Mouse (Mus musculus) kidney, embryonic 15.5 days (tissue): ENCODE results near the gene Hsf4. TPM values are rescaled to one million over a fixed set of nuclear protein-coding genes. Genes with fewer than 3 reads are reported as not detected.

Source experiments
- ATAC-seq: fragments of 200-750 bp; cut with Nextera tagmentation; replicated peaks from 2 replicates; pipeline ENCODE4 v1.8.0; 2017; ENCODE audit warnings: moderate TSS enrichment; ENCODE audit not compliant: low FRiP score
- H3K27ac ChIP-seq: fragments of 300-500 bp; sonication (generic); 2 replicates; pipeline ENCODE4 v1.5.1; 2015; ENCODE audit warnings: mild to moderate bottlenecking, inconsistent platforms
- H3K27me3 ChIP-seq: fragments of 300-500 bp; sonication (generic); 2 replicates; pipeline ENCODE4 v1.6.1; 2015; ENCODE audit warnings: inconsistent platforms
- H3K36me3 ChIP-seq: fragments of 300-500 bp; sonication (generic); 2 replicates; pipeline ENCODE4 v1.6.1; 2015; ENCODE audit warnings: inconsistent platforms
- H3K4me1 ChIP-seq: fragments of 300-500 bp; sonication (generic); 2 replicates; pipeline ENCODE4 v1.6.1; 2015; ENCODE audit warnings: inconsistent platforms
- H3K4me2 ChIP-seq: fragments of 300-500 bp; sonication (generic); 2 replicates; pipeline ENCODE4 v1.6.1; 2015; ENCODE audit warnings: moderate library complexity, mild to moderate bottlenecking, inconsistent platforms
- H3K4me3 ChIP-seq: fragments of 300-500 bp; sonication (generic); replicated peaks from 2 replicates; pipeline ENCODE4 v1.5.1; 2015; ENCODE audit warnings: mild to moderate bottlenecking, inconsistent platforms
- H3K9ac ChIP-seq: fragments of 300-500 bp; sonication (generic); 2 replicates; pipeline ENCODE4 v1.6.1; 2015; ENCODE audit warnings: mild to moderate bottlenecking, inconsistent platforms
- H3K9me3 ChIP-seq: fragments of 300-500 bp; sonication (generic); replicated peaks from 2 replicates; pipeline ENCODE4 v1.6.1; 2016; ENCODE audit warnings: inconsistent platforms
- WGBS: fragments of 180-500 bp; shearing (Covaris S2); methylation state at CpG from one replicate; pipeline ENCODE4 v1.1.7; 2015; ENCODE audit warnings: mixed read lengths; 5-methylcytosine and 5-hydroxymethylcytosine counted together
- microRNA counts: library from miRNA; unstranded; fragments of <30 nt; microRNA quantifications from one replicate; lab custom pipeline; 2016
- microRNA-seq: library from miRNA; unstranded; fragments of <30 nt; microRNA quantifications from one replicate; pipeline ENCODE4, GENCODE M21; 2016
- polyA plus RNA-seq: library from polyadenylated mRNA; unstranded; fragments of >200 nt; fragmentation: Nextera tagmentation; extraction: Ambion mirVana; gene quantifications from 2 replicates; pipeline ENCODE4 v1.2.1, GENCODE M21; 2015

Gene Hsf4
- polyA plus RNA-seq, 1 experiment from 2014 or later: 0.12 TPM

- ATAC-seq: no peak
- H3K27ac ChIP-seq: no peak overlapping the region
- no peak overlapping the region for H3K4me2 ChIP-seq
- H3K4me1 ChIP-seq: no peaks in the 10 kb centered on the region
- no peak overlapping the region for H3K9ac ChIP-seq
- H3K27me3 ChIP-seq: no peaks in the 10 kb centered on the region
- H3K36me3 ChIP-seq: peaks cover 92% of the 10 kb centered on the region
- H3K9me3 ChIP-seq: no peaks in the 10 kb centered on the region
- no peak overlapping the region for H3K4me3 ChIP-seq
- 82% methylated on average over 9 of the region's 9 CpGs for WGBS
Observed at GRCm38 (mm10) chr8:105313622-105314402, 44.2 kb downstream of the Hsf4 start.

- Histone ChIP-seq H3K9ac (no peak overlapping the region), H3K36me3 (peaks cover 93% of the 10 kb centered on the region), H3K4me3 (no peak overlapping the region), H3K27me3 (no peaks in the 10 kb centered on the region), H3K9me3 (no peaks in the 10 kb centered on the region), H3K4me2 (no peak overlapping the region), H3K4me1 (no peaks in the 10 kb centered on the region), H3K27ac (no peak overlapping the region)
- ATAC-seq: no peak
- WGBS: 89% methylated on average over 18 of the region's 18 CpGs
Observed at GRCm38 (mm10) chr8:105315073-105315769, 45.6 kb downstream of the Hsf4 start.

- no peaks in the 10 kb centered on the region for H3K27me3 ChIP-seq
- WGBS: 89% methylated on average over 4 of the region's 4 CpGs
- H3K4me3 ChIP-seq: no peak overlapping the region
- no peak for ATAC-seq
- no peak overlapping the region for H3K4me2 ChIP-seq
- H3K9ac ChIP-seq: no peak overlapping the region
- H3K4me1 ChIP-seq: no peaks in the 10 kb centered on the region
- no peak overlapping the region for H3K27ac ChIP-seq
- H3K9me3 ChIP-seq: no peaks in the 10 kb centered on the region
- peaks cover 74% of the 10 kb centered on the region for H3K36me3 ChIP-seq
Observed at GRCm38 (mm10) chr8:105317941-105318340, 48.3 kb downstream of the Hsf4 start.

GRCm38 (mm10) chr8:105318662-105319190 lies 49.1 kb downstream of the Hsf4 start:
- H3K4me2 ChIP-seq: no peak overlapping the region
- H3K4me1 ChIP-seq: no peaks in the 10 kb centered on the region
- no peak for ATAC-seq
- peaks cover 70% of the 10 kb centered on the region for H3K36me3 ChIP-seq
- 85% methylated on average over 11 of the region's 11 CpGs for WGBS
- no peaks in the 10 kb centered on the region for H3K9me3 ChIP-seq
- H3K4me3 ChIP-seq: no peak overlapping the region
- H3K9ac ChIP-seq: no peak overlapping the region
- no peak overlapping the region for H3K27ac ChIP-seq
- H3K27me3 ChIP-seq: no peaks in the 10 kb centered on the region

- Histone ChIP-seq H3K9ac (no peak overlapping the region), H3K4me3 (no peak overlapping the region), H3K27me3 (no peaks in the 10 kb centered on the region), H3K4me1 (peaks cover 26% of the 10 kb centered on the region), H3K36me3 (peaks cover 35% of the 10 kb centered on the region), H3K9me3 (no peaks in the 10 kb centered on the region), H3K27ac (no peak overlapping the region), H3K4me2 (no peak overlapping the region)
- ATAC-seq: no peak
- WGBS: 85% methylated on average over 4 of the region's 4 CpGs
Observed at GRCm38 (mm10) chr8:105323183-105323582, 53.6 kb downstream of the Hsf4 start.

MicroRNA genes within 50 kb of the gene (microRNA counts, 519-probe panel; counts per million panel counts)
- 1,351 counts per million, percentile 6 among the panel's probes with 10 or more counts for microRNA mmu-miR-328 (lab: Ali Mortazavi, UCI)

Small RNAs within 50 kb of the gene (microRNA-seq; reads per million reads assigned to microRNA genes)
- gene Gm27320 (not detected), gene Mir328 (167 reads per million, percentile 63 among the genes with 10 or more reads in this experiment)

Other genes with a start within 250 kb of the Hsf4 start
- gene Ces3a, start 221.2 kb upstream of the Hsf4 start, polyA plus RNA-seq: not detected in 2 replicates
- gene Ces3b, start 186.0 kb upstream of the Hsf4 start, polyA plus RNA-seq: not detected in 2 replicates
- not detected in 2 replicates for gene Ces4a, start 138.0 kb upstream of the Hsf4 start, polyA plus RNA-seq
- gene Cbfb, start 99.1 kb upstream of the Hsf4 start, polyA plus RNA-seq: 67.7 and 73.2 TPM in 2 replicates
- 23.8 and 25.2 TPM in 2 replicates for gene D230025D16Rik, start 44.7 kb upstream of the Hsf4 start, polyA plus RNA-seq
- 9.6 and 13.5 TPM in 2 replicates for gene B3gnt9, start 14.6 kb upstream of the Hsf4 start, polyA plus RNA-seq
- gene Tradd, start 5.2 kb upstream of the Hsf4 start, polyA plus RNA-seq: 20.0 and 24.2 TPM in 2 replicates
- 2.3 and 2.7 TPM in 2 replicates for gene Fbxl8, start 5.2 kb upstream of the Hsf4 start, polyA plus RNA-seq
- 0.84 and 1.1 TPM in 2 replicates for gene Nol3, start 6.3 kb downstream of the Hsf4 start, polyA plus RNA-seq
- 10.6 and 12.6 TPM in 2 replicates for gene 4931428F04Rik, start 20.1 kb downstream of the Hsf4 start, polyA plus RNA-seq
- 21.6 and 25.4 TPM in 2 replicates for gene Exoc3l, start 26.3 kb downstream of the Hsf4 start, polyA plus RNA-seq
- gene E2f4, start 27.9 kb downstream of the Hsf4 start, polyA plus RNA-seq: 88.8 and 103 TPM in 2 replicates
- 10.6 and 11.5 TPM in 2 replicates for gene Elmo3, start 35.8 kb downstream of the Hsf4 start, polyA plus RNA-seq
- gene Lrrc29, start 56.5 kb downstream of the Hsf4 start, polyA plus RNA-seq: 2.2 and 2.6 TPM in 2 replicates
- gene Tmem208, start 56.6 kb downstream of the Hsf4 start, polyA plus RNA-seq: 119 and 125 TPM in 2 replicates
- 3.5 TPM in 2 replicates for gene Fhod1, start 78.2 kb downstream of the Hsf4 start, polyA plus RNA-seq
- 2.5 and 2.9 TPM in 2 replicates for gene Slc9a5, start 79.0 kb downstream of the Hsf4 start, polyA plus RNA-seq
- gene Plekhg4, start 103.5 kb downstream of the Hsf4 start, polyA plus RNA-seq: 0.39 and 0.50 TPM in 2 replicates
- not detected in 2 replicates for gene Kctd19, start 143.7 kb downstream of the Hsf4 start, polyA plus RNA-seq
- gene Lrrc36, start 143.8 kb downstream of the Hsf4 start, polyA plus RNA-seq: 0.18 and 0.22 TPM in 2 replicates
- gene Tppp3, start 201.7 kb downstream of the Hsf4 start, polyA plus RNA-seq: 30.7 and 38.3 TPM in 2 replicates
- 39.2 and 43.7 TPM in 2 replicates for gene Zdhhc1, start 227.1 kb downstream of the Hsf4 start, polyA plus RNA-seq
- 30.0 and 35.6 TPM in 2 replicates for gene Hsd11b2, start 249.0 kb downstream of the Hsf4 start, polyA plus RNA-seq